Mouse (Mus musculus): Measurements from ENCODE around the gene Elp5.

DNA sequence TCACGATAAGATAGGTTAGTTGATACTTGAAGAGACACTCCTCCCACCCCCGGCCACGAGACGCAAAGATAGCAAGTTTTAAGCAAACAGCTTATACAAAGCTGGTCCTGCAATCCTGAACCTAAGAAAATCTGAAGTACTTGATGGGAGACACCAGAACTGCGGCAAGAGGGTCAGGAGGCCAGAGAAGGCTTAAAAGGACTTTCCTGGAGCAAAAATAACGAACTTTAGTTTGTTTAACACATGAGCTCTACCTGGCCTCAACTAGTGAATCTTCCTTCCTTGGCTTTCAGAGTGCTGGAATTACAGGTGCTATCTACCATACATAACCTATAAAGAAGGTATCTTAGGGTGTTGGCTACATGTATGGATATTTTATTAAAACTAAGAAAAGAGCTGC is 47.6 kb downstream of the Elp5 start:
- no peak for TF ChIP-seq ZMIZ1 (IDR thresholded peaks at IDR 0.05; ENCODE audit: low read depth, low read length)
- no peak for TF ChIP-seq ZKSCAN1 (IDR thresholded peaks at IDR 0.05; ENCODE audit: borderline replicate concordance, low read depth, low read length)
- no peak for TF ChIP-seq POLR2A (IDR thresholded peaks at IDR 0.05; ENCODE audit: low read depth, low read length)
- TF ChIP-seq MAFK (IDR thresholded peaks at IDR 0.05; ENCODE audit: insufficient replicate concordance, low read length) = no peak
